Mouse (Mus musculus) liver, embryonic 14.5 days (tissue): ENCODE data around the gene Sec1.

Source experiments
- CTCF ChIP-seq: IDR thresholded peaks from 2 replicates; pipeline ENCODE4 v1.5.1; 2016; ENCODE audit warnings: antibody characterized with exemption, low read depth, control low read depth
- EP300 ChIP-seq: IDR thresholded peaks from 2 replicates; pipeline ENCODE4 v1.6.1; 2016; ENCODE audit warnings: antibody characterized with exemption, low read depth

- TF ChIP-seq EP300 (no peak), CTCF (no peak)
Measured at GRCm38 (mm10) chr7:45678513-45678912, 15.7 kb downstream of the Sec1 start.
